Mouse (Mus musculus) lung, adult 2 months (tissue): Measurements from ENCODE around the gene Flad1.

Experiments used
- CTCF ChIP-seq: fragments of 200-500 bp; IDR thresholded peaks from 2 replicates; pipeline ENCODE4 v1.5.1; 2011; ENCODE audit warnings: mild to moderate bottlenecking, low read length, control low read depth; ENCODE audit not compliant: insufficient read depth
- POLR2A ChIP-seq: fragments of 200-500 bp; IDR thresholded peaks from 2 replicates; pipeline ENCODE4 v1.6.1; 2011; ENCODE audit warnings: low read depth, mild to moderate bottlenecking, control low read depth, low read length, borderline replicate concordance; ENCODE audit errors: extremely low read depth

- TF ChIP-seq POLR2A (no peak), CTCF (no peak)
Measured at GRCm38 (mm10) chr3:89410864-89411263, 806 bp downstream of the Flad1 start.
